ENCODE assay signal across 15 mouse cellular contexts in the genomic region with DNA sequence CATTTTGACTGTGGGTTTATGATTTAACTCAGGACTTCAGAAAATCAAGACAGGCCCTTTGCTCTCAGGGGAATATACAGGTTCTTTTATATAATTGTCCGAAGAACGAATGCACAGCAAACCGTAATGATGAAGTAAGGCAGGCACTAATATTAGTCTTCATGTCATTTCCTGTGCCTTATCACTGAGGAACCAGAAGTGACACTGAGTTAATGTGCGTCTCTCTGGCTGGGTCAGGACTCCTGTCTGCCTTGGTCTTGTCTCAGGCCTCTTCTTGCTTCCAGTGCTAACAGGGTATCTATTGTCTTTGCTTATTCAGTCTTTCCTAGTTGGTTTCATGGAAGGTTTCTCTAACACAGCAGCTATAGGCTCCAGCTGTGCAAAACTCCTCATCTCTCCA. TPM values are rescaled to one million over a fixed set of nuclear protein-coding genes. Genes with fewer than 3 reads are reported as not detected.
DNase-seq lines count a peak whose midpoint lies in the region; ATAC-seq and TF ChIP-seq lines count a peak whose summit lies in the region.
"Had no signal": no experiment of that assay in that cellular context is flagged by ENCODE, and none has a peak within 500 bp of the region (broad histone marks: within the 10 kb centered on the region; RNA-seq: fewer than 3 reads in every experiment).

No protein-coding gene starts in this region.

- no peaks in the 10 kb centered on the region for H3K9me3 ChIP-seq in lung, postnatal 0 days (ENCODE audit: low read length)
- no peaks in the 10 kb centered on the region for H3K9me3 ChIP-seq in liver, embryonic 12.5 days (replicated peaks)
- H3K9me3 ChIP-seq in neural tube, embryonic 15.5 days (replicated peaks), result no peaks in the 10 kb centered on the region
- H3K9me3 ChIP-seq: intestine, embryonic 15.5 days; kidney, embryonic 15.5 days; midbrain, embryonic 12.5 days had no signal

- TF ChIP-seq EP300 in lung, postnatal 0 days (IDR thresholded peaks at IDR 0.05), result 0 out of 2 replicates have a peak, but pooled peaks have one; percentile 21

- no peak for TF ChIP-seq CTCF in lung, postnatal 0 days (IDR thresholded peaks at IDR 0.05)
- TF ChIP-seq CTCF in lung, adult 2 months (IDR thresholded peaks at IDR 0.05; ENCODE audit: insufficient read depth, low read length), result no peak

- ATAC-seq in lung, postnatal 0 days, result peak; percentile 35
- peak; percentile 94 for ATAC-seq in common myeloid progenitor, adult 5-6 weeks (replicated peaks; ENCODE audit: low read depth, poor library complexity, severe bottlenecking)
- ATAC-seq in liver, embryonic 12.5 days, result peak; percentile 82
- no peak for ATAC-seq in neural tube, embryonic 15.5 days (ENCODE audit: low FRiP score)
- ATAC-seq: activated CD4-positive, CD25-positive, alpha-beta regulatory T cell, adult 4 months; intestine, embryonic 15.5 days had no signal

- no peak overlapping the region for H3K4me2 ChIP-seq in lung, postnatal 0 days (replicated peaks; ENCODE audit: low read depth, low read length)
- peak overlapping the region; percentile 17; the same call in 1 of the 2 replicates for H3K4me2 ChIP-seq in liver, embryonic 12.5 days
- H3K4me2 ChIP-seq in neural tube, embryonic 15.5 days, result no peak overlapping the region
- H3K4me2 ChIP-seq: heart, embryonic 12.5 days; intestine, embryonic 15.5 days; kidney, embryonic 15.5 days; midbrain, embryonic 12.5 days had no signal

- H3K9ac ChIP-seq in lung, postnatal 0 days (replicated peaks; ENCODE audit: low read depth), result no peak overlapping the region
- no peak overlapping the region for H3K9ac ChIP-seq in liver, embryonic 12.5 days
- no peak overlapping the region for H3K9ac ChIP-seq in neural tube, embryonic 15.5 days (replicated peaks)
- H3K9ac ChIP-seq: heart, embryonic 12.5 days; intestine, embryonic 15.5 days; kidney, embryonic 15.5 days; midbrain, embryonic 12.5 days had no signal

- no peak overlapping the region for H3K27ac ChIP-seq in lung, postnatal 0 days (ENCODE audit: low read length)
- H3K27ac ChIP-seq in liver, embryonic 12.5 days, result peak overlapping the region; percentile 60
- peak overlapping the region; percentile 54; the same call in 1 of the 2 replicates for H3K27ac ChIP-seq in neural tube, embryonic 15.5 days (replicated peaks)
- H3K27ac ChIP-seq: intestine, embryonic 15.5 days; kidney, embryonic 15.5 days; midbrain, embryonic 12.5 days had no signal

- TF ChIP-seq POLR2A in lung, adult 2 months (IDR thresholded peaks at IDR 0.05; ENCODE audit: borderline replicate concordance, extremely low read depth, low read depth, low read length), result no peak

- WGBS in lung, postnatal 0 days, result 50% methylated on average over 4 of the region's 4 CpGs
- WGBS in lung, adult 2 months, result 38% methylated on average over 4 of the region's 4 CpGs
- WGBS in liver, embryonic 12.5 days (ENCODE audit: insufficient replicate concordance), result 10% methylated on average over 4 of the region's 4 CpGs
- 48% methylated on average over 4 of the region's 4 CpGs for WGBS in neural tube, embryonic 15.5 days

- no peaks in the 10 kb centered on the region for H3K27me3 ChIP-seq in lung, postnatal 0 days (replicated peaks; ENCODE audit: insufficient read depth, low read length)
- H3K27me3 ChIP-seq in liver, embryonic 12.5 days (replicated peaks), result no peaks in the 10 kb centered on the region
- H3K27me3 ChIP-seq in neural tube, embryonic 15.5 days (replicated peaks), result no peaks in the 10 kb centered on the region
- H3K27me3 ChIP-seq: heart, embryonic 12.5 days; intestine, embryonic 15.5 days; kidney, embryonic 15.5 days; midbrain, embryonic 12.5 days had no signal

- H3K36me3 ChIP-seq in lung, postnatal 0 days (ENCODE audit: insufficient read depth, low read length), result no peaks in the 10 kb centered on the region
- H3K36me3 ChIP-seq in liver, embryonic 12.5 days, result no peaks in the 10 kb centered on the region
- no peaks in the 10 kb centered on the region for H3K36me3 ChIP-seq in neural tube, embryonic 15.5 days
- H3K36me3 ChIP-seq: heart, embryonic 12.5 days; intestine, embryonic 15.5 days; kidney, embryonic 15.5 days; midbrain, embryonic 12.5 days had no signal

- peak; percentile 10 for DNase-seq in lung, postnatal 0 days (ENCODE audit: low spot score)
- DNase-seq in lung, adult 2 months, result no peak
- no peak for DNase-seq in right cerebral cortex, postnatal 14 days
- DNase-seq in adrenal gland, postnatal 14 days, result no peak
- DNase-seq: gastrocnemius, postnatal 10 days; lung, postnatal 10 days; thymus, postnatal 14 days had no signal

- no peak overlapping the region for H3K4me3 ChIP-seq in lung, postnatal 0 days (ENCODE audit: low read depth, low read length)
- H3K4me3 ChIP-seq in lung, adult 2 months (replicated peaks; ENCODE audit: extremely low read depth, low read depth, low read length), result no peak overlapping the region
- H3K4me3 ChIP-seq in liver, embryonic 12.5 days, result no peak overlapping the region
- H3K4me3 ChIP-seq in neural tube, embryonic 15.5 days (replicated peaks), result no peak overlapping the region
- H3K4me3 ChIP-seq: heart, embryonic 12.5 days; intestine, embryonic 15.5 days; kidney, embryonic 15.5 days; midbrain, embryonic 12.5 days had no signal

- H3K4me1 ChIP-seq in lung, postnatal 0 days (ENCODE audit: insufficient read depth, low read depth, low read length), result no peaks in the 10 kb centered on the region
- no peaks in the 10 kb centered on the region for H3K4me1 ChIP-seq in lung, adult 2 months (ENCODE audit: control insufficient read depth, insufficient read depth, low read length)
- H3K4me1 ChIP-seq in liver, embryonic 12.5 days, result peaks cover 30% of the 10 kb centered on the region
- peaks cover 17% of the 10 kb centered on the region for H3K4me1 ChIP-seq in neural tube, embryonic 15.5 days
- H3K4me1 ChIP-seq: heart, embryonic 12.5 days; intestine, embryonic 15.5 days had no signal

RNA-seq across cellular contexts. Expression of gene Slc30a5, which starts 41.9 kb away (rescaled TPM):
- 30.8 and 31.1 TPM in 2 replicates for polyA plus RNA-seq in lung, postnatal 0 days (2015; fragmentation: Nextera tagmentation; extraction: Ambion mirVana)
- 21.2 and 29.4 TPM in 2 replicates for polyA plus RNA-seq in lung, adult 2 months (2012; rRNA removed)
- 72.3 and 119 TPM in 2 replicates for total RNA-seq in common myeloid progenitor, adult 5-6 weeks (2017)
- polyA plus RNA-seq in liver, embryonic 12.5 days (2016; fragmentation: Nextera tagmentation; extraction: Ambion mirVana), result 40.8 and 45.1 TPM in 2 replicates
- polyA plus RNA-seq in neural tube, embryonic 15.5 days (2015; fragmentation: Nextera tagmentation; extraction: Ambion mirVana), result 34.1 and 38.6 TPM in 2 replicates
- 45.4 and 48.1 TPM in 2 replicates for total RNA-seq in adrenal gland, postnatal 14 days (2021)
